Mouse (Mus musculus): ENCODE measurements around the gene Olfr648. TPM values are rescaled to one million over a fixed set of nuclear protein-coding genes. Genes with fewer than 3 reads are reported as not detected.

The Olfr648 gene
- polyA plus RNA-seq (2015; fragmentation: Nextera tagmentation; extraction: Ambion mirVana) = 0.26 and 0.46 TPM in 2 replicates

- ATAC-seq = no peak
- WGBS = 96% methylated on average over 2 of the region's 2 CpGs
Observed at GRCm38 (mm10) chr7:104183292-104183691, at the start of gene Olfr648. Olfr648 (minus strand) TSS chr7:104183392.

GRCm38 (mm10) chr7:104231203-104231602 lies 48.0 kb upstream of the Olfr648 start:
- Histone ChIP-seq H3K4me3 (replicated peaks) (no peak overlapping the region), H3K4me1 (replicated peaks) (no peaks in the 10 kb centered on the region), H3K27ac (no peak overlapping the region), H3K4me2 (replicated peaks) (no peak overlapping the region), H3K9ac (replicated peaks) (no peak overlapping the region), H3K36me3 (no peaks in the 10 kb centered on the region), H3K27me3 (no peaks in the 10 kb centered on the region), H3K9me3 (no peaks in the 10 kb centered on the region)
- ATAC-seq = no peak
- WGBS = 35% methylated on average over 2 of the region's 2 CpGs

More at GRCm38 (mm10) chr7:104183292-104183691, at the start of gene Olfr648:
- H3K4me2 ChIP-seq (replicated peaks) = no peak within 1 kb of the TSS
- no peaks in the 10 kb centered on the region for H3K36me3 ChIP-seq
- no peaks in the 10 kb centered on the region for H3K27me3 ChIP-seq
- no peak within 1 kb of the TSS for H3K9ac ChIP-seq (replicated peaks)
- H3K4me1 ChIP-seq (replicated peaks) = no peaks in the 10 kb centered on the region
- H3K27ac ChIP-seq = no peak within 1 kb of the TSS
- no peak within 1 kb of the TSS for H3K4me3 ChIP-seq (replicated peaks)
- H3K9me3 ChIP-seq = no peaks in the 10 kb centered on the region

GRCm38 (mm10) chr7:104218701-104219569 lies 35.7 kb upstream of the Olfr648 start, which contains the start of gene Trim6:
Trim6 (plus strand) TSS chr7:104218793.
- peak within 1 kb of the TSS; percentile 23; the same call in 1 of the 2 replicates for H3K9ac ChIP-seq (replicated peaks)
- peaks cover 8% of the 10 kb centered on the region for H3K4me1 ChIP-seq (replicated peaks)
- no peak within 1 kb of the TSS for H3K27ac ChIP-seq
- no peaks in the 10 kb centered on the region for H3K36me3 ChIP-seq
- WGBS = 2% methylated on average over 37 of the region's 37 CpGs
- H3K27me3 ChIP-seq = peaks cover 3% of the 10 kb centered on the region; the same call in 1 of the 2 replicates
- H3K4me3 ChIP-seq (replicated peaks) = peak within 1 kb of the TSS; percentile 27
- peak within 1 kb of the TSS; percentile 51 for H3K4me2 ChIP-seq (replicated peaks)
- no peaks in the 10 kb centered on the region for H3K9me3 ChIP-seq
- peak; percentile 63 for ATAC-seq

- no peaks in the 10 kb centered on the region for H3K36me3 ChIP-seq
- no peak for ATAC-seq
- no peak overlapping the region for H3K9ac ChIP-seq (replicated peaks)
- H3K9me3 ChIP-seq = no peaks in the 10 kb centered on the region
- H3K27ac ChIP-seq = no peak overlapping the region
- H3K4me1 ChIP-seq (replicated peaks) = peaks cover 8% of the 10 kb centered on the region
- H3K4me2 ChIP-seq (replicated peaks) = no peak overlapping the region
- H3K4me3 ChIP-seq (replicated peaks) = no peak overlapping the region
- WGBS = 79% methylated on average over 2 of the region's 2 CpGs
- H3K27me3 ChIP-seq = peaks cover 3% of the 10 kb centered on the region; the same call in 1 of the 2 replicates
Observed at GRCm38 (mm10) chr7:104217881-104218280, 34.7 kb upstream of the Olfr648 start.

- no peak overlapping the region for H3K9ac ChIP-seq (replicated peaks)
- no peak overlapping the region for H3K4me3 ChIP-seq (replicated peaks)
- no peak overlapping the region for H3K4me2 ChIP-seq (replicated peaks)
- no peaks in the 10 kb centered on the region for H3K36me3 ChIP-seq
- no peak overlapping the region for H3K27ac ChIP-seq
- peaks cover 3% of the 10 kb centered on the region; the same call in 1 of the 2 replicates for H3K27me3 ChIP-seq
- WGBS = 73% methylated on average over 1 of the region's 1 CpGs
- no peaks in the 10 kb centered on the region for H3K9me3 ChIP-seq
- ATAC-seq = no peak
- peaks cover 8% of the 10 kb centered on the region for H3K4me1 ChIP-seq (replicated peaks)
Observed at GRCm38 (mm10) chr7:104216011-104216535, 32.9 kb upstream of the Olfr648 start.

GRCm38 (mm10) chr7:104206197-104206596 lies 23.0 kb upstream of the Olfr648 start:
- Histone ChIP-seq H3K27me3 (no peaks in the 10 kb centered on the region), H3K9me3 (no peaks in the 10 kb centered on the region), H3K36me3 (no peaks in the 10 kb centered on the region), H3K4me2 (replicated peaks) (no peak overlapping the region), H3K9ac (replicated peaks) (no peak overlapping the region), H3K4me3 (replicated peaks) (no peak overlapping the region), H3K27ac (no peak overlapping the region), H3K4me1 (replicated peaks) (no peaks in the 10 kb centered on the region)
- WGBS = 92% methylated on average over 7 of the region's 7 CpGs
- ATAC-seq = no peak

GRCm38 (mm10) chr7:104199822-104200221 lies 16.6 kb upstream of the Olfr648 start:
- H3K4me3 ChIP-seq (replicated peaks) = no peak overlapping the region
- H3K9ac ChIP-seq (replicated peaks) = no peak overlapping the region
- H3K4me2 ChIP-seq (replicated peaks) = no peak overlapping the region
- H3K9me3 ChIP-seq = no peaks in the 10 kb centered on the region
- no peaks in the 10 kb centered on the region for H3K27me3 ChIP-seq
- H3K27ac ChIP-seq = no peak overlapping the region
- H3K36me3 ChIP-seq = no peaks in the 10 kb centered on the region
- 9% methylated on average over 5 of the region's 5 CpGs for WGBS
- no peak for ATAC-seq
- no peaks in the 10 kb centered on the region for H3K4me1 ChIP-seq (replicated peaks)

- H3K9ac ChIP-seq (replicated peaks) = no peak within 1 kb of the TSS
- 87% methylated on average over 6 of the region's 6 CpGs for WGBS
- ATAC-seq = no peak
Observed at GRCm38 (mm10) chr7:104195885-104196284, 12.7 kb upstream of the Olfr648 start, which contains the start of gene Olfr649. Olfr649 (minus strand) TSS chr7:104195985.

GRCm38 (mm10) chr7:104191275-104191674 lies 8.1 kb upstream of the Olfr648 start:
- Histone ChIP-seq H3K27me3 (no peaks in the 10 kb centered on the region), H3K4me2 (replicated peaks) (no peak overlapping the region), H3K9ac (replicated peaks) (no peak overlapping the region)

More at GRCm38 (mm10) chr7:104195885-104196284, 12.7 kb upstream of the Olfr648 start, which contains the start of gene Olfr649:
- no peak within 1 kb of the TSS for H3K4me2 ChIP-seq (replicated peaks)
- H3K27me3 ChIP-seq = no peaks in the 10 kb centered on the region
- no peaks in the 10 kb centered on the region for H3K36me3 ChIP-seq
- H3K27ac ChIP-seq = no peak within 1 kb of the TSS
- no peaks in the 10 kb centered on the region for H3K4me1 ChIP-seq (replicated peaks)
- H3K4me3 ChIP-seq (replicated peaks) = no peak within 1 kb of the TSS
- no peaks in the 10 kb centered on the region for H3K9me3 ChIP-seq

GRCm38 (mm10) chr7:104179074-104179473 lies 4.1 kb downstream of the Olfr648 start:
- H3K4me2 ChIP-seq (replicated peaks) = no peak overlapping the region
- H3K27me3 ChIP-seq = no peaks in the 10 kb centered on the region
- H3K9me3 ChIP-seq = no peaks in the 10 kb centered on the region
- H3K9ac ChIP-seq (replicated peaks) = no peak overlapping the region
- no peak overlapping the region for H3K4me3 ChIP-seq (replicated peaks)
- H3K27ac ChIP-seq = no peak overlapping the region
- H3K4me1 ChIP-seq (replicated peaks) = no peaks in the 10 kb centered on the region
- H3K36me3 ChIP-seq = no peaks in the 10 kb centered on the region
- no peak for ATAC-seq
- WGBS = 65% methylated on average over 1 of the region's 1 CpGs

More at GRCm38 (mm10) chr7:104191275-104191674, 8.1 kb upstream of the Olfr648 start:
- WGBS = 61% methylated on average over 9 of the region's 9 CpGs
- ATAC-seq = no peak
- Histone ChIP-seq H3K4me3 (replicated peaks) (no peak overlapping the region), H3K4me1 (replicated peaks) (no peaks in the 10 kb centered on the region), H3K27ac (no peak overlapping the region), H3K36me3 (no peaks in the 10 kb centered on the region), H3K9me3 (no peaks in the 10 kb centered on the region)

GRCm38 (mm10) chr7:104178422-104179054 lies 4.7 kb downstream of the Olfr648 start:
- Histone ChIP-seq H3K27me3 (no peaks in the 10 kb centered on the region), H3K27ac (no peak overlapping the region), H3K9ac (replicated peaks) (no peak overlapping the region), H3K4me1 (replicated peaks) (no peaks in the 10 kb centered on the region), H3K4me3 (replicated peaks) (no peak overlapping the region), H3K4me2 (replicated peaks) (no peak overlapping the region), H3K36me3 (no peaks in the 10 kb centered on the region), H3K9me3 (no peaks in the 10 kb centered on the region)
- 65% methylated on average over 5 of the region's 5 CpGs for WGBS
- ATAC-seq = no peak

- Histone ChIP-seq H3K4me2 (replicated peaks) (no peak overlapping the region), H3K4me1 (replicated peaks) (no peaks in the 10 kb centered on the region), H3K4me3 (replicated peaks) (no peak overlapping the region), H3K9me3 (no peaks in the 10 kb centered on the region), H3K27me3 (no peaks in the 10 kb centered on the region), H3K36me3 (no peaks in the 10 kb centered on the region), H3K9ac (replicated peaks) (no peak overlapping the region), H3K27ac (no peak overlapping the region)
- 12% methylated on average over 1 of the region's 1 CpGs for whole genome bisulfite sequencing
- no peak for ATAC-seq
Observed at GRCm38 (mm10) chr7:104175085-104175484, 8.1 kb downstream of the Olfr648 start.
